29 mouse cellular contexts compared by ENCODE assay signal in genomic region chr9:29265177-29265576, GRCm38 (mm10).
DNase-seq lines count a peak whose midpoint lies in the region; ATAC-seq and TF ChIP-seq lines count a peak whose summit lies in the region.
"Had no signal": no experiment of that assay in that cellular context is flagged by ENCODE, and none has a peak within 500 bp of the region (broad histone marks: within the 10 kb centered on the region; RNA-seq: fewer than 3 reads in every experiment).

No protein-coding gene starts in this region.

- H3K36me3 ChIP-seq in forebrain, postnatal 0 days (ENCODE audit: insufficient read depth) = no peaks in the 10 kb centered on the region
- H3K36me3 ChIP-seq in forebrain, embryonic 10.5 days (replicated peaks) = no peaks in the 10 kb centered on the region
- H3K36me3 ChIP-seq in heart, embryonic 15.5 days = no peaks in the 10 kb centered on the region
- H3K36me3 ChIP-seq in hindbrain, embryonic 13.5 days = no peaks in the 10 kb centered on the region
- no peaks in the 10 kb centered on the region for H3K36me3 ChIP-seq in hindbrain, embryonic 10.5 days
- no peaks in the 10 kb centered on the region for H3K36me3 ChIP-seq in midbrain, postnatal 0 days (ENCODE audit: insufficient read depth, low read length)
- no peaks in the 10 kb centered on the region for H3K36me3 ChIP-seq in midbrain, embryonic 15.5 days (replicated peaks)
- H3K36me3 ChIP-seq: embryonic facial prominence, embryonic 12.5 days; forebrain, embryonic 15.5 days; G1E; limb, embryonic 12.5 days; liver, embryonic 15.5 days; lung, embryonic 15.5 days; neural tube, embryonic 15.5 days had no signal

- no peak overlapping the region for H3K4me2 ChIP-seq in forebrain, postnatal 0 days (ENCODE audit: low read depth)
- peak overlapping the region; percentile 36 for H3K4me2 ChIP-seq in heart, embryonic 15.5 days
- H3K4me2 ChIP-seq in hindbrain, embryonic 13.5 days = no peak overlapping the region
- no peak overlapping the region for H3K4me2 ChIP-seq in midbrain, postnatal 0 days (ENCODE audit: low read depth, low read length, poor library complexity, severe bottlenecking)
- H3K4me2 ChIP-seq in midbrain, embryonic 15.5 days = no peak overlapping the region
- H3K4me2 ChIP-seq: embryonic facial prominence, embryonic 12.5 days; forebrain, embryonic 15.5 days; limb, embryonic 12.5 days; liver, embryonic 15.5 days; lung, embryonic 15.5 days; midbrain, embryonic 11.5 days; neural tube, embryonic 15.5 days had no signal

- 49% methylated on average over 4 of the region's 4 CpGs for WGBS in forebrain, postnatal 0 days
- WGBS in forebrain, embryonic 10.5 days = 78% methylated on average over 4 of the region's 4 CpGs
- 32% methylated on average over 4 of the region's 4 CpGs for WGBS in heart, embryonic 15.5 days
- WGBS in hindbrain, embryonic 13.5 days = 38% methylated on average over 4 of the region's 4 CpGs
- 44% methylated on average over 4 of the region's 4 CpGs for WGBS in hindbrain, embryonic 10.5 days
- 63% methylated on average over 4 of the region's 4 CpGs for WGBS in midbrain, postnatal 0 days
- WGBS in midbrain, embryonic 15.5 days = 61% methylated on average over 4 of the region's 4 CpGs

- H3K9me3 ChIP-seq in forebrain, postnatal 0 days (ENCODE audit: low read length) = no peaks in the 10 kb centered on the region
- no peaks in the 10 kb centered on the region for H3K9me3 ChIP-seq in forebrain, embryonic 10.5 days
- no peaks in the 10 kb centered on the region for H3K9me3 ChIP-seq in heart, embryonic 15.5 days (replicated peaks)
- H3K9me3 ChIP-seq in hindbrain, embryonic 13.5 days = no peaks in the 10 kb centered on the region
- no peaks in the 10 kb centered on the region for H3K9me3 ChIP-seq in hindbrain, embryonic 10.5 days
- H3K9me3 ChIP-seq in midbrain, postnatal 0 days (ENCODE audit: low read length) = no peaks in the 10 kb centered on the region
- no peaks in the 10 kb centered on the region for H3K9me3 ChIP-seq in midbrain, embryonic 15.5 days
- H3K9me3 ChIP-seq: embryonic facial prominence, embryonic 12.5 days; forebrain, embryonic 15.5 days; limb, embryonic 12.5 days; liver, embryonic 15.5 days; lung, embryonic 15.5 days; neural tube, embryonic 15.5 days had no signal

- intact Hi-C loops in heart, postnatal 36 days (cut with DNase I) = no loop called here

- no peak for TF ChIP-seq CTCF in forebrain, postnatal 0 days (IDR thresholded peaks at IDR 0.05; ENCODE audit: low read depth)
- no peak for TF ChIP-seq CTCF in midbrain, postnatal 0 days (IDR thresholded peaks at IDR 0.05)

- no peak overlapping the region for H3K4me3 ChIP-seq in forebrain, postnatal 0 days (ENCODE audit: low read depth, low read length)
- H3K4me3 ChIP-seq in forebrain, embryonic 10.5 days = no peak overlapping the region
- no peak overlapping the region for H3K4me3 ChIP-seq in heart, embryonic 15.5 days
- H3K4me3 ChIP-seq in hindbrain, embryonic 13.5 days = no peak overlapping the region
- no peak overlapping the region for H3K4me3 ChIP-seq in hindbrain, embryonic 10.5 days
- no peak overlapping the region for H3K4me3 ChIP-seq in midbrain, postnatal 0 days (ENCODE audit: low read depth, low read length)
- H3K4me3 ChIP-seq in midbrain, embryonic 15.5 days = no peak overlapping the region
- H3K4me3 ChIP-seq: embryonic facial prominence, embryonic 12.5 days; forebrain, embryonic 15.5 days; gastrocnemius, adult 2 months; left cerebral cortex, adult 2 months; limb, embryonic 12.5 days; liver, embryonic 15.5 days; lung, embryonic 15.5 days; neural tube, embryonic 15.5 days had no signal

- no peaks in the 10 kb centered on the region; the same call in 1 of the 2 replicates for H3K4me1 ChIP-seq in forebrain, postnatal 0 days (ENCODE audit: insufficient read depth)
- peaks cover 8% of the 10 kb centered on the region; the same call in 1 of the 2 replicates for H3K4me1 ChIP-seq in forebrain, embryonic 10.5 days
- H3K4me1 ChIP-seq in heart, embryonic 15.5 days (replicated peaks) = peaks cover 27% of the 10 kb centered on the region
- peaks cover 26% of the 10 kb centered on the region for H3K4me1 ChIP-seq in hindbrain, embryonic 13.5 days (replicated peaks)
- H3K4me1 ChIP-seq in hindbrain, embryonic 10.5 days (replicated peaks) = peaks cover 26% of the 10 kb centered on the region
- peaks cover 11% of the 10 kb centered on the region; the same call in 1 of the 2 replicates for H3K4me1 ChIP-seq in midbrain, postnatal 0 days (ENCODE audit: insufficient read depth, low read length)
- H3K4me1 ChIP-seq in midbrain, embryonic 15.5 days = peaks cover 24% of the 10 kb centered on the region
- H3K4me1 ChIP-seq: embryonic facial prominence, embryonic 12.5 days; limb, embryonic 12.5 days; liver, embryonic 15.5 days; lung, embryonic 15.5 days had no signal

- peak; percentile 36; the same call in 1 of the 2 replicates for ATAC-seq in forebrain, postnatal 0 days
- 0 out of 2 replicates have a peak, but pooled peaks have one; percentile 53 for ATAC-seq in heart, embryonic 15.5 days (replicated peaks; ENCODE audit: insufficient number of reproducible peaks, insufficient read depth, low FRiP score, low read depth)
- ATAC-seq in hindbrain, embryonic 13.5 days (ENCODE audit: low FRiP score) = 0 out of 2 replicates have a peak, but pooled peaks have one; percentile 21
- ATAC-seq in midbrain, postnatal 0 days (ENCODE audit: low FRiP score) = peak; percentile 60; the same call in 1 of the 2 replicates
- no peak; the same call in 1 of the 2 replicates for ATAC-seq in midbrain, embryonic 15.5 days (replicated peaks)
- ATAC-seq: forebrain, embryonic 15.5 days; intestine, postnatal 0 days had no signal

- H3K9ac ChIP-seq in forebrain, postnatal 0 days = no peak overlapping the region
- no peak overlapping the region for H3K9ac ChIP-seq in heart, embryonic 15.5 days
- H3K9ac ChIP-seq in hindbrain, embryonic 13.5 days = no peak overlapping the region
- no peak overlapping the region for H3K9ac ChIP-seq in midbrain, postnatal 0 days (replicated peaks; ENCODE audit: low read length, poor library complexity, severe bottlenecking)
- no peak overlapping the region for H3K9ac ChIP-seq in midbrain, embryonic 15.5 days
- H3K9ac ChIP-seq: embryonic facial prominence, embryonic 12.5 days; forebrain, embryonic 15.5 days; limb, embryonic 12.5 days; liver, embryonic 15.5 days; lung, embryonic 15.5 days; neural tube, embryonic 15.5 days had no signal

- H3K27ac ChIP-seq in forebrain, postnatal 0 days (ENCODE audit: low read depth, low read length) = no peak overlapping the region
- no peak overlapping the region for H3K27ac ChIP-seq in forebrain, embryonic 10.5 days
- peak overlapping the region; percentile 26 for H3K27ac ChIP-seq in heart, embryonic 15.5 days
- H3K27ac ChIP-seq in hindbrain, embryonic 13.5 days = 0 out of 2 replicates have a peak overlapping the region, but pooled peaks have one; percentile 12
- no peak overlapping the region for H3K27ac ChIP-seq in hindbrain, embryonic 10.5 days
- H3K27ac ChIP-seq in midbrain, postnatal 0 days (ENCODE audit: low read depth, low read length) = no peak overlapping the region
- H3K27ac ChIP-seq in midbrain, embryonic 15.5 days = no peak overlapping the region
- H3K27ac ChIP-seq: embryonic facial prominence, embryonic 12.5 days; forebrain, embryonic 15.5 days; gastrocnemius, adult 2 months; left cerebral cortex, adult 2 months; limb, embryonic 12.5 days; liver, embryonic 15.5 days; lung, embryonic 15.5 days; neural tube, embryonic 15.5 days; stomach, postnatal 0 days had no signal

- no peaks in the 10 kb centered on the region for H3K27me3 ChIP-seq in forebrain, postnatal 0 days (ENCODE audit: insufficient read depth, low read length)
- H3K27me3 ChIP-seq in forebrain, embryonic 10.5 days (ENCODE audit: poor library complexity, severe bottlenecking) = no peaks in the 10 kb centered on the region
- H3K27me3 ChIP-seq in heart, embryonic 15.5 days = no peaks in the 10 kb centered on the region
- no peaks in the 10 kb centered on the region for H3K27me3 ChIP-seq in hindbrain, embryonic 13.5 days
- no peaks in the 10 kb centered on the region for H3K27me3 ChIP-seq in hindbrain, embryonic 10.5 days (ENCODE audit: insufficient read depth, poor library complexity, severe bottlenecking)
- no peaks in the 10 kb centered on the region for H3K27me3 ChIP-seq in midbrain, postnatal 0 days (ENCODE audit: insufficient read depth, low read length)
- no peaks in the 10 kb centered on the region for H3K27me3 ChIP-seq in midbrain, embryonic 15.5 days (replicated peaks)
- H3K27me3 ChIP-seq: embryonic facial prominence, embryonic 12.5 days; forebrain, embryonic 15.5 days; liver, embryonic 15.5 days; lung, embryonic 15.5 days; neural tube, embryonic 15.5 days had no signal

- DNase-seq in forebrain, postnatal 0 days = no peak
- no peak for DNase-seq in forebrain, embryonic 10.5 days (ENCODE audit: extremely low spot score, low spot score)
- no peak for DNase-seq in heart, postnatal 36 days
- DNase-seq in hindbrain, embryonic 10.5 days (ENCODE audit: low spot score) = no peak
- peak; percentile 25 for DNase-seq in midbrain, postnatal 0 days (ENCODE audit: low spot score)
- DNase-seq: adrenal gland, adult 8-10 months; cerebellum, adult 8-10 months; cerebellum, postnatal 25 days; gastrocnemius, adult 2 months; gastrocnemius, postnatal 36 days; kidney, adult 9 months; kidney, postnatal 25 days; right cerebral cortex, postnatal 4 days; thymus, adult 18-20 months; thymus, postnatal 36 days had no signal

Comparison
In these comparisons a context has a peak if more than half of its experiments do, and no peak if none do; other contexts are left out.
1. H3K27ac ChIP-seq: peak in heart, embryonic 15.5 days (single experiment) and hindbrain, embryonic 13.5 days (single experiment); none in forebrain, postnatal 0 days (single experiment), forebrain, embryonic 10.5 days (single experiment), hindbrain, embryonic 10.5 days (single experiment), midbrain, postnatal 0 days (single experiment) and midbrain, embryonic 15.5 days (single experiment).